Mouse (Mus musculus): ENCODE measurements around the gene Lrrc23.

DNA sequence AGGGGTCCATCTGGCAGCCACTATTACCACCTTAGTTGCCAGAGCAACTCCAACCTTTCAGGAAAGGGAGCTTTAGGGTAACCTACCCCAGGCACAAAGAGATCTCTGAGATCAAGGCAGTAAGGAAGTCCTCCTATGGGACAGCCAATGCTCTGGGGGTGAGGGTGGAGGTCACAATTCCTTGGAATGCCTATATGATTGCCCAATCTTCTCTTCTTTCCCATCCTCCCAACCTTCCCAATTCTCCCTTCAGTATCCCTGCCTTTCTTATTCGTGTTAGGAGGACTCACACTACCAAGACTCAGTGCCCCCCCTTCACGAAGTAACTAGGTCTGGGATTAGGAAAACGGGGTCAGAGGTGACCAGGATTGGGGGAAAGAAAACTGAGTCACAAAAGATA, 24.2 kb downstream of the Lrrc23 start:
- TF ChIP-seq CTCF (IDR thresholded peaks at IDR 0.05) (no peak), POLR2A (IDR thresholded peaks at IDR 0.05; ENCODE audit: insufficient read depth, low read depth, low read length) (no peak)

Measured in heart, adult 2 months (tissue).